ENCODE assay signal across 27 mouse cellular contexts in genomic region chr4:134328151-134328550, GRCm38 (mm10). TPM values are rescaled to one million over a fixed set of nuclear protein-coding genes. Genes with fewer than 3 reads are reported as not detected.
A peak's percentile ranks its signal among the peaks of the same experiment; 100 is the strongest.
DNase-seq lines count a peak whose midpoint lies in the region; ATAC-seq lines count a peak whose summit lies in the region.
"Had no signal": no experiment of that assay in that cellular context is flagged by ENCODE, and none has a peak within 500 bp of the region (broad histone marks: within the 10 kb centered on the region; RNA-seq: fewer than 3 reads in every experiment).

No protein-coding gene starts in this region.

- H3K4me1 ChIP-seq in lung, embryonic 16.5 days (replicated peaks; ENCODE audit: control insufficient read depth, insufficient read depth, low read length): peaks cover 10% of the 10 kb centered on the region; the same call in 1 of the 2 replicates
- no peaks in the 10 kb centered on the region for H3K4me1 ChIP-seq in hindbrain, embryonic 11.5 days (replicated peaks; ENCODE audit: control insufficient read depth, insufficient read depth, low read length)
- H3K4me1 ChIP-seq: embryonic facial prominence, embryonic 12.5 days; forebrain, embryonic 12.5 days; limb, embryonic 15.5 days; midbrain, embryonic 15.5 days; neural tube, embryonic 12.5 days; stomach, embryonic 15.5 days had no signal

- H3K27me3 ChIP-seq in lung, embryonic 16.5 days (ENCODE audit: control insufficient read depth, insufficient read depth, low read depth, low read length): no peaks in the 10 kb centered on the region
- H3K27me3 ChIP-seq in hindbrain, embryonic 11.5 days (ENCODE audit: control insufficient read depth, insufficient read depth, low read length): no peaks in the 10 kb centered on the region
- H3K27me3 ChIP-seq: embryonic facial prominence, embryonic 12.5 days; forebrain, embryonic 12.5 days; limb, embryonic 15.5 days; lung, embryonic 15.5 days; midbrain, embryonic 15.5 days; neural tube, embryonic 12.5 days; stomach, embryonic 15.5 days had no signal

- no peaks in the 10 kb centered on the region for H3K36me3 ChIP-seq in lung, embryonic 16.5 days (ENCODE audit: control insufficient read depth, insufficient read depth, low read length)
- H3K36me3 ChIP-seq in hindbrain, embryonic 11.5 days (ENCODE audit: control insufficient read depth, insufficient read depth, low read length): no peaks in the 10 kb centered on the region
- H3K36me3 ChIP-seq: embryonic facial prominence, embryonic 12.5 days; forebrain, embryonic 12.5 days; limb, embryonic 15.5 days; lung, embryonic 15.5 days; midbrain, embryonic 15.5 days; neural tube, embryonic 12.5 days; stomach, embryonic 15.5 days had no signal

- H3K9me3 ChIP-seq in lung, embryonic 16.5 days (ENCODE audit: control insufficient read depth, low read length): no peaks in the 10 kb centered on the region
- no peaks in the 10 kb centered on the region for H3K9me3 ChIP-seq in hindbrain, embryonic 11.5 days (ENCODE audit: control insufficient read depth, low read length)
- H3K9me3 ChIP-seq: embryonic facial prominence, embryonic 12.5 days; forebrain, embryonic 12.5 days; limb, embryonic 15.5 days; lung, embryonic 15.5 days; midbrain, embryonic 15.5 days; neural tube, embryonic 12.5 days; stomach, embryonic 15.5 days had no signal

- 50% methylated on average over 8 of the region's 8 CpGs for WGBS in lung, embryonic 16.5 days
- WGBS in hindbrain, embryonic 11.5 days: 57% methylated on average over 8 of the region's 8 CpGs

- intact Hi-C loops in gastrocnemius, postnatal 36 days (cut with DNase I): no loop called here

- ATAC-seq in lung, embryonic 16.5 days (ENCODE audit: low read depth): no peak
- ATAC-seq in hindbrain, embryonic 11.5 days (ENCODE audit: low FRiP score): no peak
- ATAC-seq: inflammation-experienced regulatory T-cells, adult 6 months; midbrain, embryonic 15.5 days had no signal

- H3K9ac ChIP-seq in lung, embryonic 16.5 days (ENCODE audit: low read length): no peak overlapping the region
- no peak overlapping the region for H3K9ac ChIP-seq in hindbrain, embryonic 11.5 days (ENCODE audit: low read depth, low read length)
- H3K9ac ChIP-seq: embryonic facial prominence, embryonic 12.5 days; forebrain, embryonic 12.5 days; hindbrain, embryonic 14.5 days; limb, embryonic 15.5 days; liver, embryonic 14.5 days; lung, embryonic 15.5 days; midbrain, embryonic 15.5 days; neural tube, embryonic 12.5 days; stomach, embryonic 15.5 days had no signal

- 0 out of 2 replicates have a peak overlapping the region, but pooled peaks have one; percentile 27 for H3K27ac ChIP-seq in lung, embryonic 16.5 days (ENCODE audit: low read length)
- no peak overlapping the region for H3K27ac ChIP-seq in hindbrain, embryonic 11.5 days (ENCODE audit: low read depth, low read length)
- H3K27ac ChIP-seq: embryonic facial prominence, embryonic 12.5 days; forebrain, embryonic 12.5 days; hindbrain, embryonic 14.5 days; limb, embryonic 15.5 days; liver, embryonic 14.5 days; lung, embryonic 15.5 days; midbrain, embryonic 15.5 days; neural tube, embryonic 12.5 days; stomach, embryonic 15.5 days had no signal

- no peak overlapping the region for H3K4me3 ChIP-seq in lung, embryonic 16.5 days (ENCODE audit: low read length)
- no peak overlapping the region for H3K4me3 ChIP-seq in hindbrain, embryonic 11.5 days (ENCODE audit: low read depth, low read length)
- H3K4me3 ChIP-seq: embryonic facial prominence, embryonic 12.5 days; forebrain, embryonic 12.5 days; gastrocnemius, adult 2 months; limb, embryonic 15.5 days; lung, embryonic 15.5 days; midbrain, embryonic 15.5 days; neural tube, embryonic 12.5 days; stomach, embryonic 15.5 days had no signal

- peak; percentile 9 for DNase-seq in gastrocnemius, adult 18-20 months (ENCODE audit: low spot score)
- DNase-seq in gastrocnemius, postnatal 36 days: no peak
- no peak for DNase-seq in lung, adult 18-20 months
- peak; percentile 30 for DNase-seq in kidney, postnatal 14 days
- DNase-seq in ovary, postnatal 36 days (ENCODE audit: low spot score): no peak
- DNase-seq in hindbrain, embryonic 11.5 days (ENCODE audit: low spot score): no peak
- DNase-seq: adrenal gland, postnatal 14 days; cerebellum, adult 2 months; cerebellum, postnatal 25 days; gastrocnemius, adult 2 months; heart, adult 11 months; heart, postnatal 36 days; left cerebral cortex, postnatal 4 days; lung, postnatal 4 days; retina, postnatal 1 day; thymus, postnatal 36 days had no signal

- H3K4me2 ChIP-seq in lung, embryonic 16.5 days (ENCODE audit: low read depth, low read length): no peak overlapping the region
- H3K4me2 ChIP-seq in hindbrain, embryonic 11.5 days (replicated peaks; ENCODE audit: low read depth, low read length): no peak overlapping the region
- H3K4me2 ChIP-seq: embryonic facial prominence, embryonic 12.5 days; forebrain, embryonic 12.5 days; hindbrain, embryonic 14.5 days; limb, embryonic 15.5 days; lung, embryonic 15.5 days; midbrain, embryonic 15.5 days; neural tube, embryonic 12.5 days; stomach, embryonic 15.5 days had no signal

RNA-seq across cellular contexts. Expression of gene Trim63, which starts 13.2 kb away (rescaled TPM):
- total RNA-seq in gastrocnemius, adult 18-20 months (2021): 100 to 1,000 TPM; 322 to 461 TPM
- 100 to 1,000 TPM; 241 to 268 TPM for total RNA-seq in gastrocnemius, postnatal 36 days (2021)
- 2.6 and 3.1 TPM in 2 replicates for polyA plus RNA-seq in lung, embryonic 16.5 days (2015; fragmentation: Nextera tagmentation; extraction: Ambion mirVana)
- 0.12 and 0.32 TPM in 2 replicates for polyA plus RNA-seq in hindbrain, embryonic 11.5 days (2014; fragmentation: Nextera tagmentation; extraction: Ambion mirVana)
- total RNA-seq: adrenal gland, postnatal 14 days had no signal
- polyA plus RNA-seq: inflammation-experienced regulatory T-cells, adult 6 months had no signal

RNA-seq across cellular contexts. Expression of gene Slc30a2, which starts 14.8 kb away (rescaled TPM):
- 10 to 100 TPM in 1 of 2 experiments, 1 to 10 TPM in 1; 5.4 to 12.7 TPM for total RNA-seq in gastrocnemius, adult 18-20 months (2021)
- total RNA-seq in gastrocnemius, postnatal 36 days (2021): 10 to 100 TPM in 1 of 2 experiments, 1 to 10 TPM in 1; 3.8 to 22.3 TPM
- polyA plus RNA-seq in lung, embryonic 16.5 days (2015; fragmentation: Nextera tagmentation; extraction: Ambion mirVana): 0.29 and 0.43 TPM in 2 replicates
- not detected in 2 replicates for polyA plus RNA-seq in hindbrain, embryonic 11.5 days (2014; fragmentation: Nextera tagmentation; extraction: Ambion mirVana)
- total RNA-seq: left cerebral cortex, postnatal 4 days had no signal
- polyA plus RNA-seq: forebrain, embryonic 12.5 days; neural tube, embryonic 12.5 days had no signal

RNA-seq across cellular contexts. Expression of gene Pdik1l, which starts 40.5 kb away (rescaled TPM):
- total RNA-seq in gastrocnemius, adult 18-20 months (2021): 1 to 10 TPM; 3.9 to 5.7 TPM
- total RNA-seq in gastrocnemius, postnatal 36 days (2021): 1 to 10 TPM; 2.2 to 4.3 TPM
- 23.3 and 23.4 TPM in 2 replicates for polyA plus RNA-seq in lung, embryonic 16.5 days (2015; fragmentation: Nextera tagmentation; extraction: Ambion mirVana)
- 23.5 and 25.1 TPM in 2 replicates for polyA plus RNA-seq in hindbrain, embryonic 11.5 days (2014; fragmentation: Nextera tagmentation; extraction: Ambion mirVana)

RNA-seq across cellular contexts. Expression of gene Extl1, which starts 55.5 kb away (rescaled TPM):
- 10 to 100 TPM; 25.5 to 31.9 TPM for total RNA-seq in gastrocnemius, adult 18-20 months (2021)
- 10 to 100 TPM; 25.9 to 29.9 TPM for total RNA-seq in gastrocnemius, postnatal 36 days (2021)
- polyA plus RNA-seq in lung, embryonic 16.5 days (2015; fragmentation: Nextera tagmentation; extraction: Ambion mirVana): 1.8 and 2.5 TPM in 2 replicates
- 0.18 and 0.26 TPM in 2 replicates for polyA plus RNA-seq in hindbrain, embryonic 11.5 days (2014; fragmentation: Nextera tagmentation; extraction: Ambion mirVana)

Comparison
In these comparisons a context has a peak if more than half of its experiments do, and no peak if none do; other contexts are left out.
1. DNase-seq: peak in gastrocnemius, adult 18-20 months (single experiment) and kidney, postnatal 14 days (single experiment); none in gastrocnemius, postnatal 36 days (0 of 2), lung, adult 18-20 months (0 of 2), ovary, postnatal 36 days (single experiment) and hindbrain, embryonic 11.5 days (single experiment).